Mouse (Mus musculus) C2C12 (cell line): ENCODE results near the gene Rmnd1. TPM values are rescaled to one million over a fixed set of nuclear protein-coding genes. Genes with fewer than 3 reads are reported as not detected.

Experiments
- H3K27me3 ChIP-seq: one replicate; pipeline ENCODE4 v1.6.1; 2011; ENCODE audit not compliant: control insufficient read depth, insufficient read depth, insufficient read length
- H3K36me3 ChIP-seq: one replicate; pipeline ENCODE4 v1.6.1; 2011; ENCODE audit not compliant: control insufficient read depth, insufficient read depth
- H3K4me3 ChIP-seq: one replicate; pipeline ENCODE4 v1.5.1; 2011; ENCODE audit warnings: mild to moderate bottlenecking, control low read depth; ENCODE audit not compliant: poor library complexity, insufficient read depth, severe bottlenecking
- H3K79me2 ChIP-seq: one replicate; pipeline ENCODE4 v1.6.1; 2011; ENCODE audit not compliant: control insufficient read depth, insufficient read depth
- H3K79me3 ChIP-seq: one replicate; pipeline ENCODE4 v1.6.1; 2011; ENCODE audit warnings: low read depth, control low read depth
- H3ac ChIP-seq: one replicate; pipeline ENCODE3; 2011; ENCODE audit warnings: low read depth; ENCODE audit not compliant: control insufficient read depth, insufficient read length
- CEBPB ChIP-seq: IDR thresholded peaks from one replicate; pipeline ENCODE4 v1.6.1; 2011; ENCODE audit warnings: low read depth, mild to moderate bottlenecking, control low read depth, moderate library complexity
- CTCF ChIP-seq: IDR thresholded peaks from one replicate; pipeline ENCODE4 v1.5.1; 2011; ENCODE audit not compliant: control insufficient read depth, insufficient read depth, insufficient read length
- FOSL1 ChIP-seq: IDR thresholded peaks from one replicate; pipeline ENCODE4 v1.8.0; 2011; ENCODE audit warnings: mild to moderate bottlenecking, low read length; ENCODE audit not compliant: poor library complexity, insufficient read depth, severe bottlenecking
- MAX ChIP-seq: IDR thresholded peaks from one replicate; pipeline ENCODE4 v1.6.1; 2011; ENCODE audit warnings: mild to moderate bottlenecking, control low read depth
- MYOD1 ChIP-seq: IDR thresholded peaks from one replicate; pipeline ENCODE4 v1.6.1; 2011; ENCODE audit warnings: low read depth; ENCODE audit not compliant: control insufficient read depth, insufficient read length
- MYOG ChIP-seq: IDR thresholded peaks from one replicate; pipeline ENCODE4 v1.6.1; 2011; ENCODE audit not compliant: control insufficient read depth, insufficient read length; ENCODE audit errors: extremely low read depth
- USF1 ChIP-seq: IDR thresholded peaks from one replicate; pipeline ENCODE4 v1.6.1; 2011; ENCODE audit warnings: low read depth, mild to moderate bottlenecking, control low read depth, moderate library complexity
- polyA plus RNA-seq: library from polyadenylated mRNA; unstranded; fragments of >200 nt; fragmentation: generic; extraction: Trizol; gene quantifications from one replicate; pipeline ENCODE4 v1.2.1, GENCODE M21; 2012; ENCODE audit warnings: missing spikeins

Gene Rmnd1
- polyA plus RNA-seq, 1 experiment, result 11.1 TPM

DNA sequence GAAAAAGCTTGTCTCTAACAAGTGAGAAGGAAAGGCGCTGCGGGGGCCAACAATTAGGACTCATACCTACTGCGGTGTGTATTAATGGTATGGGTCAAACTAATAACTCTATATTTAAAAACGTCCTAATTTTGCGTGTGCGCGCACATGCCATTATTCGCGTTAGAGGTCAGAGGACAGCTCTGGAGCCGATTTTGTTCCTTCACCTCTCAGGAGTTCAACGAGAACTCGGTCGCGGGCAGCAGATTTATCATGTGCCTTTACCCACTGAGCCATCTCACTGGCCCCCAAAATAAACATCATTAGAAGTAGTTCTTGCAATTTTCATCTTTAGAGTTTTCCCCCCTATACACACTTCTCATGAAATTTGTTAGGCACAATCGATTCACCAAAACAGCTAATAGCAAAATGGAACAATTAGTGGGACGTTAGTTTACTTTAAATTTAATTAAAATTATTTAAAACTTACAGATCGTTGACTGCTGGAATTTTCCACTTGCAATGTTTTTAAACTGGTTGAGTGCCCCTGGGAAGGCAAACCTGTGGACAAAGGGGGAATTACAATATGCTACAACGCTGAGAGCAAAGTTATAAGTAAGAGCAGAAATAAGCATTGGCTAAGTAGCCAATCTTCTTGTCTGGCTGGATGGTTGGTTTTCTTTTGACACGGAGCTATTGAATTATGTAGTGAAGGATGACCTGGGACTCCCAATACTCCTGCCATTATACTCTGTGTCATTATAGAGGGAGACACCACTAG lies 988 bp upstream of the Rmnd1 start:
- peaks cover 34% of the 10 kb centered on the region for H3K36me3 ChIP-seq
- peak overlapping the region; percentile 81 for H3ac ChIP-seq
- H3K79me2 ChIP-seq, result peaks cover 83% of the 10 kb centered on the region
- H3K4me3 ChIP-seq, result peak overlapping the region; percentile 83
- peaks cover 38% of the 10 kb centered on the region for H3K79me3 ChIP-seq
- H3K27me3 ChIP-seq, result no peaks in the 10 kb centered on the region
- TF ChIP-seq CTCF (no peak), CEBPB (no peak), MAX (no peak), MYOG (no peak), FOSL1 (no peak), MYOD1 (no peak), USF1 (no peak)

- H3ac ChIP-seq, result peak overlapping the region; percentile 85
- peaks cover 31% of the 10 kb centered on the region for H3K36me3 ChIP-seq
- no peak for TF ChIP-seq FOSL1
- no peak for TF ChIP-seq CTCF
- no peak for TF ChIP-seq CEBPB
- TF ChIP-seq MYOG, result no peak
- TF ChIP-seq USF1, result no peak
- TF ChIP-seq MYOD1, result no peak
- no peak for TF ChIP-seq MAX
- no peaks in the 10 kb centered on the region for H3K27me3 ChIP-seq
- H3K79me3 ChIP-seq, result peaks cover 35% of the 10 kb centered on the region
- H3K79me2 ChIP-seq, result peaks cover 79% of the 10 kb centered on the region
- H3K4me3 ChIP-seq, result peak overlapping the region; percentile 79
Observed at GRCm38 (mm10) chr10:4431746-4432122, 454 bp downstream of the Rmnd1 start.

- Histone ChIP-seq H3ac (peak overlapping the region; percentile 26), H3K4me3 (no peak overlapping the region), H3K79me2 (peaks cover 70% of the 10 kb centered on the region), H3K27me3 (no peaks in the 10 kb centered on the region), H3K36me3 (peaks cover 39% of the 10 kb centered on the region), H3K79me3 (peaks cover 33% of the 10 kb centered on the region)
- TF ChIP-seq CTCF, result no peak
- no peak for TF ChIP-seq CEBPB
- no peak for TF ChIP-seq MYOD1
- TF ChIP-seq MAX, result no peak
- TF ChIP-seq USF1, result no peak
- no peak for TF ChIP-seq MYOG
- no peak for TF ChIP-seq FOSL1
Observed at GRCm38 (mm10) chr10:4430826-4431225, 1.4 kb downstream of the Rmnd1 start.

- no peak for TF ChIP-seq FOSL1
- peak; percentile 26 for TF ChIP-seq USF1
- no peak for TF ChIP-seq MAX
- no peak for TF ChIP-seq CTCF
- no peak for TF ChIP-seq MYOD1
- no peak for TF ChIP-seq CEBPB
- Histone ChIP-seq H3K4me3 (no peak overlapping the region), H3K79me3 (peaks cover 31% of the 10 kb centered on the region), H3K36me3 (peaks cover 39% of the 10 kb centered on the region), H3K79me2 (peaks cover 66% of the 10 kb centered on the region), H3ac (no peak overlapping the region), H3K27me3 (no peaks in the 10 kb centered on the region)
Observed at GRCm38 (mm10) chr10:4430399-4430798, 1.8 kb downstream of the Rmnd1 start.

DNA sequence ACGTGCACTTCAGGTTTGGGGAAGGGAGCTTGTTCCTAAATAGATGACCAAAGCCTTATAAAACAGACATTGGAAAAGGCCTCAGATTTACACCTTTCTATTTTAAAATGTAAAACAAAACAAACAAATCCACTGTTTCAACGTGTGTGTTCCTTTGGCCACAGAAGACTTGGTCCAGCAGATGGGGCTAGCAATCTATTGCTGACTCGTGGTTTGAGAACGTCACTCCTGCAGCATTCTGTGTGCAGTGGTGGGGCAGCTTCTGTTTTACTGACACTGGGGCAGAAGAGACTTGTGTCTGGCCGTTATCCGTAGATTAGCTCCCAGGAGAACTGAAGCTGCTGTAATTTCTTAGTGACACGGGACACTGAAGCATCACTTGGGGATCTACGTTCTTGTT lies 6.9 kb downstream of the Rmnd1 start:
- Histone ChIP-seq H3K79me2 (peaks cover 19% of the 10 kb centered on the region), H3K4me3 (no peak overlapping the region), H3ac (no peak overlapping the region), H3K27me3 (no peaks in the 10 kb centered on the region), H3K79me3 (peaks cover 3% of the 10 kb centered on the region), H3K36me3 (peaks cover 84% of the 10 kb centered on the region)
- TF ChIP-seq CTCF (peak; percentile 1), USF1 (no peak)

GRCm38 (mm10) chr10:4407191-4407590 lies 25.0 kb downstream of the Rmnd1 start:
- TF ChIP-seq MYOG (no peak), FOSL1 (no peak), USF1 (no peak), MAX (no peak), MYOD1 (no peak), CTCF (no peak), CEBPB (no peak)

More at GRCm38 (mm10) chr10:4407191-4407590, 25.0 kb downstream of the Rmnd1 start:
- no peak overlapping the region for H3ac ChIP-seq
- no peaks in the 10 kb centered on the region for H3K27me3 ChIP-seq
- no peak overlapping the region for H3K4me3 ChIP-seq
- no peaks in the 10 kb centered on the region for H3K79me3 ChIP-seq
- H3K79me2 ChIP-seq, result peaks cover 6% of the 10 kb centered on the region
- peaks cover 70% of the 10 kb centered on the region for H3K36me3 ChIP-seq
